Mouse (Mus musculus) forebrain, embryonic 12.5 days (tissue): ENCODE results near the gene Nmur2. TPM values are rescaled to one million over a fixed set of nuclear protein-coding genes. Genes with fewer than 3 reads are reported as not detected.

Source experiments
- ATAC-seq: fragments of 200-750 bp; cut with Nextera tagmentation; 2 replicates; pipeline ENCODE4 v1.8.0; 2017; ENCODE audit warnings: moderate TSS enrichment; ENCODE audit not compliant: low FRiP score
- H3K27ac ChIP-seq: fragments of 300-500 bp; sonication (generic); 2 replicates; pipeline ENCODE4 v1.5.1; 2016; ENCODE audit warnings: mild to moderate bottlenecking
- H3K27me3 ChIP-seq: fragments of 300-500 bp; sonication (generic); 2 replicates; pipeline ENCODE4 v1.6.1; 2016; ENCODE audit warnings: mild to moderate bottlenecking
- H3K36me3 ChIP-seq: fragments of 300-500 bp; sonication (generic); replicated peaks from 2 replicates; pipeline ENCODE4 v1.6.1; 2016; ENCODE audit warnings: mild to moderate bottlenecking
- H3K4me1 ChIP-seq: fragments of 300-500 bp; sonication (generic); 2 replicates; pipeline ENCODE4 v1.6.1; 2016
- H3K4me2 ChIP-seq: fragments of 300-500 bp; sonication (generic); 2 replicates; pipeline ENCODE4 v1.6.1; 2016; ENCODE audit warnings: mild to moderate bottlenecking, moderate library complexity
- H3K4me3 ChIP-seq: fragments of 300-500 bp; sonication (generic); replicated peaks from 2 replicates; pipeline ENCODE4 v1.5.1; 2016; ENCODE audit warnings: mild to moderate bottlenecking
- H3K9ac ChIP-seq: fragments of 300-500 bp; sonication (generic); 2 replicates; pipeline ENCODE4 v1.6.1; 2016; ENCODE audit warnings: mild to moderate bottlenecking
- H3K9me3 ChIP-seq: fragments of 300-500 bp; sonication (generic); 2 replicates; pipeline ENCODE4 v1.6.1; 2016
- WGBS: fragments of 180-500 bp; shearing (Covaris S2); methylation state at CpG from one replicate; pipeline ENCODE4 v1.1.7; 2016; 5-methylcytosine and 5-hydroxymethylcytosine counted together
- polyA plus RNA-seq: library from polyadenylated mRNA; unstranded; fragments of >200 nt; fragmentation: Nextera tagmentation; extraction: Ambion mirVana; gene quantifications from 2 replicates; pipeline ENCODE4 v1.2.1, GENCODE M21; 2016

Gene Nmur2
- polyA plus RNA-seq: 0.08 TPM in 1 of 2 replicates, not detected in the other

GRCm38 (mm10) chr11:56040917-56041316 lies at the start of gene Nmur2:
Gene Nmur2, minus strand, starts transcription at chr11:56041010.
- no peak within 1 kb of the TSS for H3K4me3 ChIP-seq
- H3K27ac ChIP-seq: no peak within 1 kb of the TSS
- peaks cover 6% of the 10 kb centered on the region for H3K4me1 ChIP-seq
- H3K9ac ChIP-seq: no peak within 1 kb of the TSS
- ATAC-seq: peak; percentile 65; the same call in 1 of the 2 replicates
- no peaks in the 10 kb centered on the region for H3K9me3 ChIP-seq
- H3K27me3 ChIP-seq: peaks cover 6% of the 10 kb centered on the region; the same call in 1 of the 2 replicates
- WGBS: 1% methylated on average over 6 of the region's 6 CpGs
- peak within 1 kb of the TSS; percentile 22 for H3K4me2 ChIP-seq
- no peaks in the 10 kb centered on the region for H3K36me3 ChIP-seq

- H3K9ac ChIP-seq: no peak overlapping the region
- H3K4me1 ChIP-seq: no peaks in the 10 kb centered on the region
- 90% methylated on average over 11 of the region's 11 CpGs for WGBS
- no peak for ATAC-seq
- H3K9me3 ChIP-seq: no peaks in the 10 kb centered on the region
- H3K4me3 ChIP-seq: no peak overlapping the region
- H3K27ac ChIP-seq: no peak overlapping the region
- H3K4me2 ChIP-seq: no peak overlapping the region
- H3K36me3 ChIP-seq: no peaks in the 10 kb centered on the region
- no peaks in the 10 kb centered on the region for H3K27me3 ChIP-seq
Measured at GRCm38 (mm10) chr11:56089127-56089689, 48.4 kb upstream of the Nmur2 start.

- ATAC-seq: no peak
- Histone ChIP-seq H3K9me3 (no peaks in the 10 kb centered on the region), H3K4me2 (no peak overlapping the region), H3K4me3 (no peak overlapping the region), H3K36me3 (no peaks in the 10 kb centered on the region), H3K27ac (no peak overlapping the region), H3K27me3 (no peaks in the 10 kb centered on the region), H3K4me1 (no peaks in the 10 kb centered on the region), H3K9ac (no peak overlapping the region)
- 86% methylated on average over 7 of the region's 7 CpGs for WGBS
Measured at GRCm38 (mm10) chr11:56072131-56072530, 31.3 kb upstream of the Nmur2 start.

- no peaks in the 10 kb centered on the region for H3K36me3 ChIP-seq
- H3K4me3 ChIP-seq: no peak overlapping the region
- no peaks in the 10 kb centered on the region for H3K27me3 ChIP-seq
- ATAC-seq: no peak
- no peak overlapping the region for H3K9ac ChIP-seq
- H3K4me1 ChIP-seq: no peaks in the 10 kb centered on the region
- H3K9me3 ChIP-seq: no peaks in the 10 kb centered on the region
- WGBS: 91% methylated on average over 2 of the region's 2 CpGs
- H3K27ac ChIP-seq: no peak overlapping the region
- H3K4me2 ChIP-seq: no peak overlapping the region
Measured at GRCm38 (mm10) chr11:56069658-56070057, 28.8 kb upstream of the Nmur2 start.

- H3K27me3 ChIP-seq: no peaks in the 10 kb centered on the region
- H3K9me3 ChIP-seq: no peaks in the 10 kb centered on the region
- no peak overlapping the region for H3K9ac ChIP-seq
- H3K36me3 ChIP-seq: no peaks in the 10 kb centered on the region
- no peak for ATAC-seq
- no peak overlapping the region for H3K27ac ChIP-seq
- H3K4me1 ChIP-seq: no peaks in the 10 kb centered on the region
- WGBS: 84% methylated on average over 2 of the region's 2 CpGs
- no peak overlapping the region for H3K4me3 ChIP-seq
- no peak overlapping the region for H3K4me2 ChIP-seq
Measured at GRCm38 (mm10) chr11:56065147-56065546, 24.3 kb upstream of the Nmur2 start.

GRCm38 (mm10) chr11:56064575-56064974 lies 23.8 kb upstream of the Nmur2 start:
- Histone ChIP-seq H3K4me2 (no peak overlapping the region), H3K36me3 (no peaks in the 10 kb centered on the region), H3K27ac (no peak overlapping the region), H3K4me1 (no peaks in the 10 kb centered on the region), H3K9ac (no peak overlapping the region), H3K4me3 (no peak overlapping the region), H3K27me3 (no peaks in the 10 kb centered on the region), H3K9me3 (no peaks in the 10 kb centered on the region)
- 63% methylated on average over 4 of the region's 4 CpGs for WGBS
- no peak for ATAC-seq

- no peaks in the 10 kb centered on the region for H3K4me1 ChIP-seq
- no peaks in the 10 kb centered on the region for H3K27me3 ChIP-seq
- no peak overlapping the region for H3K9ac ChIP-seq
- no peak overlapping the region for H3K4me2 ChIP-seq
- no peaks in the 10 kb centered on the region for H3K9me3 ChIP-seq
- no peak overlapping the region for H3K4me3 ChIP-seq
- H3K36me3 ChIP-seq: no peaks in the 10 kb centered on the region
- H3K27ac ChIP-seq: no peak overlapping the region
- WGBS: 87% methylated on average over 3 of the region's 3 CpGs
- ATAC-seq: no peak
Measured at GRCm38 (mm10) chr11:56059236-56059635, 18.4 kb upstream of the Nmur2 start.

GRCm38 (mm10) chr11:56054439-56054838 lies 13.6 kb upstream of the Nmur2 start:
- H3K27ac ChIP-seq: no peak overlapping the region
- no peak for ATAC-seq
- no peaks in the 10 kb centered on the region for H3K4me1 ChIP-seq
- no peaks in the 10 kb centered on the region for H3K9me3 ChIP-seq
- no peaks in the 10 kb centered on the region for H3K27me3 ChIP-seq
- H3K36me3 ChIP-seq: no peaks in the 10 kb centered on the region
- WGBS: 83% methylated on average over 7 of the region's 7 CpGs
- H3K4me2 ChIP-seq: no peak overlapping the region
- H3K9ac ChIP-seq: no peak overlapping the region
- H3K4me3 ChIP-seq: no peak overlapping the region

- H3K9ac ChIP-seq: no peak overlapping the region
- H3K4me2 ChIP-seq: no peak overlapping the region
- 85% methylated on average over 10 of the region's 10 CpGs for WGBS
- no peak overlapping the region for H3K4me3 ChIP-seq
- no peak overlapping the region for H3K27ac ChIP-seq
- ATAC-seq: no peak
- H3K27me3 ChIP-seq: no peaks in the 10 kb centered on the region
- H3K36me3 ChIP-seq: no peaks in the 10 kb centered on the region
- no peaks in the 10 kb centered on the region for H3K9me3 ChIP-seq
- no peaks in the 10 kb centered on the region; the same call in 1 of the 2 replicates for H3K4me1 ChIP-seq
Measured at GRCm38 (mm10) chr11:56026854-56027253, 14.0 kb downstream of the Nmur2 start.

GRCm38 (mm10) chr11:56025746-56026570 lies 14.9 kb downstream of the Nmur2 start:
- Histone ChIP-seq H3K9ac (no peak overlapping the region), H3K36me3 (no peaks in the 10 kb centered on the region), H3K4me2 (no peak overlapping the region), H3K27me3 (no peaks in the 10 kb centered on the region), H3K9me3 (no peaks in the 10 kb centered on the region), H3K4me1 (no peaks in the 10 kb centered on the region; the same call in 1 of the 2 replicates), H3K4me3 (no peak overlapping the region), H3K27ac (no peak overlapping the region)
- ATAC-seq: no peak
- WGBS: 62% methylated on average over 10 of the region's 10 CpGs

- peaks cover 4% of the 10 kb centered on the region for H3K4me1 ChIP-seq
- H3K27ac ChIP-seq: no peak overlapping the region
- H3K9ac ChIP-seq: no peak overlapping the region
- no peaks in the 10 kb centered on the region for H3K9me3 ChIP-seq
- no peak for ATAC-seq
- no peak overlapping the region for H3K4me2 ChIP-seq
- H3K27me3 ChIP-seq: no peaks in the 10 kb centered on the region
- no peaks in the 10 kb centered on the region for H3K36me3 ChIP-seq
- H3K4me3 ChIP-seq: no peak overlapping the region
- 66% methylated on average over 9 of the region's 9 CpGs for WGBS
Measured at GRCm38 (mm10) chr11:56013510-56014057, 27.2 kb downstream of the Nmur2 start.

- no peak overlapping the region for H3K4me3 ChIP-seq
- no peak for ATAC-seq
- H3K4me1 ChIP-seq: peaks cover 4% of the 10 kb centered on the region
- no peak overlapping the region for H3K4me2 ChIP-seq
- no peaks in the 10 kb centered on the region for H3K27me3 ChIP-seq
- no peak overlapping the region for H3K27ac ChIP-seq
- no peaks in the 10 kb centered on the region for H3K36me3 ChIP-seq
- no peak overlapping the region for H3K9ac ChIP-seq
- H3K9me3 ChIP-seq: no peaks in the 10 kb centered on the region
- 80% methylated on average over 2 of the region's 2 CpGs for WGBS
Measured at GRCm38 (mm10) chr11:56012396-56012795, 28.4 kb downstream of the Nmur2 start.
